Mouse (Mus musculus) hindbrain, embryonic 15.5 days (tissue): ENCODE measurements around the gene Urb2. TPM values are rescaled to one million over a fixed set of nuclear protein-coding genes. Genes with fewer than 3 reads are reported as not detected.
A peak's percentile ranks its signal among the peaks of the same experiment; 100 is the strongest.

ENCODE experiments used
- ATAC-seq: fragments of 200-750 bp; cut with Nextera tagmentation; 2 replicates; pipeline ENCODE4 v1.8.0; 2017; ENCODE audit warnings: low read depth, moderate number of reproducible peaks, moderate TSS enrichment; ENCODE audit not compliant: low FRiP score
- H3K27ac ChIP-seq: fragments of 300-500 bp; sonication (generic); replicated peaks from 2 replicates; pipeline ENCODE4 v1.5.1; 2015; ENCODE audit warnings: mild to moderate bottlenecking, inconsistent platforms
- H3K27me3 ChIP-seq: fragments of 300-500 bp; sonication (generic); 2 replicates; pipeline ENCODE4 v1.6.1; 2015; ENCODE audit warnings: control low read depth, inconsistent platforms
- H3K36me3 ChIP-seq: fragments of 300-500 bp; sonication (generic); 2 replicates; pipeline ENCODE4 v1.6.1; 2015; ENCODE audit warnings: control low read depth, inconsistent platforms
- H3K4me1 ChIP-seq: fragments of 300-500 bp; sonication (generic); replicated peaks from 2 replicates; pipeline ENCODE4 v1.6.1; 2015; ENCODE audit warnings: control low read depth, inconsistent platforms
- H3K4me2 ChIP-seq: fragments of 300-500 bp; sonication (generic); 2 replicates; pipeline ENCODE4 v1.6.1; 2015; ENCODE audit warnings: moderate library complexity, mild to moderate bottlenecking, inconsistent platforms
- H3K4me3 ChIP-seq: fragments of 300-500 bp; sonication (generic); 2 replicates; pipeline ENCODE4 v1.5.1; 2015; ENCODE audit warnings: mild to moderate bottlenecking, inconsistent platforms
- H3K9ac ChIP-seq: fragments of 300-500 bp; sonication (generic); 2 replicates; pipeline ENCODE4 v1.6.1; 2015; ENCODE audit warnings: inconsistent platforms
- H3K9me3 ChIP-seq: fragments of 300-500 bp; sonication (generic); 2 replicates; pipeline ENCODE4 v1.6.1; 2016; ENCODE audit warnings: control low read depth, inconsistent platforms
- WGBS: fragments of 180-500 bp; shearing (Covaris S2); methylation state at CpG from one replicate; pipeline ENCODE4 v1.1.7; 2015; 5-methylcytosine and 5-hydroxymethylcytosine counted together
- polyA plus RNA-seq: library from polyadenylated mRNA; unstranded; fragments of >200 nt; fragmentation: Nextera tagmentation; extraction: Ambion mirVana; gene quantifications from 2 replicates; pipeline ENCODE4 v1.2.1, GENCODE M21; 2015

The Urb2 gene
- polyA plus RNA-seq, 1 experiment from 2014 or later = 3.5 TPM

DNA sequence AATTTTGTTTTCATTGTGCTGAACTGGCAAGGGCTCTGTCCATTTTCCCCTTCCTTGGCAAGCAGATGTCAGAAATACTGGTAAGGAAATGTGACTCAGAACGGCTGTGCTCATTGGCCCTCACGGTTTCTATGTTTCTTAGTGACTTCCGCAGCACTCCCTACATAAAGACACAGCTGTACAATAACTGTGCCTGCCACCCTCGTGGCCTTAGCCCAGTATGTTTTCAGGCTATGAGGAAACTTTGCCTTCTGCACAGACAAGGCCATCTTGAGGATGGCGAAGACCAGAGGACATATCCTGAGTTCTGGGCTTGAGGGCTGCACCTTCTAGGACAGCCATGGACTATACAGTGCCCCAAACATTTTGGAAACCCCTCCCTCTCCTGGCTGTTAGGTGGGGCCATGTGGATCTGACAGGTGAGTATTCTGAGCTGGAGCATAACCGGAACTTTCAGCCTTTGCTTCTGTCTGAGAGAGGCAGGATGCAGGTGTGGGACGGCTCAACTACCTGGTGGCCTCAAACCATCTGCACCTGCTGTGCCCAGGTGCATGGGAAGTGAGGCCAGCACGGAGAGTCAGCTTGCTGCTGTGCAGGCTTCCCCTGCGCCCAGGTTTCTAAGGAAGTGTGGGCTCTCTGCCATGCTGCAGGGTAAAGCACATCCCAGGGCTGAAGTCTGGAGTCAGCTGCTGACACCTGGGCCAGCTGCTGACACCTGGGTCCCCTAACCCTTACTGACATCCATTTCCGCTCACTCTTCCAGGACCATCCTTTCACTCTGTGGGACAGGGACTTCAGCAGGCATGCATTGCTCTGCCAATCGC is 35.7 kb downstream of the Urb2 start:
- Histone ChIP-seq H3K4me1 (no peaks in the 10 kb centered on the region), H3K36me3 (no peaks in the 10 kb centered on the region), H3K4me3 (no peak overlapping the region), H3K4me2 (no peak overlapping the region), H3K9ac (no peak overlapping the region), H3K9me3 (no peaks in the 10 kb centered on the region), H3K27ac (no peak overlapping the region), H3K27me3 (no peaks in the 10 kb centered on the region)
- WGBS = 87% methylated on average over 11 of the region's 11 CpGs
- ATAC-seq = no peak

DNA sequence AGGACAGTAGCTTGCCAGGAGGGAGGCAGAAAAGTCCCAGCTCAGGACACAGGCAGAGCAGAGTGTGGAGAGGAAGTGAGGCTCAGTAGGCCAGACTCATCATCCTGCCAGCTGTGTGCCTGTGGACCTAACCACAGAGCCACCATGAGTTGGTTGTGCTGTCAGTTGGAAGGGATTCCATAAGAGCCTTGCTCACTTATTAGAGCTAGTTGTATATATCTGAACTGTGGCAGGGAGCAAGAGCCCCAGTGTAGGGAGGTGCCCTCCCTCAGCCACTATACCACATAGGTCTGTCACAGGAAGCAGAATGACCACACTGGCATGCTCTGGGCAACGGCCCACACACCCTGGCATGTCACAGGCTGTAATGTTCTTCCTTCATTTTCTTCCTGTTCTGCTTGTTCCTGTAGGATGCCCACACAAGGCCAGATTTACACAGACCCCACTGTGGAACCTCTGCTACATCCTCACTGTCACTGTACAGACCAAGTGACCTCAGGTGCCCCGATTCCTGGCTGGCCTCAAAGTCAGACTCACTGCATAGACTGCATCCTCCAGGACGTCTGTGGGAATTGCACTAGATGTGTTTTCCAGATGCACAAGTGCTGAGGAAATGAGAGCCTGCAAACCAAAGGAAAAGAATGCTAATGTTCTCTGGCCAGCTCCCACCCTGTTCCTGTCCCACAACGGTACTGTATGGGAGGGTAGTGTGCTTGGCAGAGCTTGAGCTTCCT is 45.2 kb downstream of the Urb2 start:
- Histone ChIP-seq H3K27me3 (no peaks in the 10 kb centered on the region), H3K27ac (no peak overlapping the region), H3K9me3 (no peaks in the 10 kb centered on the region), H3K4me1 (peaks cover 24% of the 10 kb centered on the region), H3K36me3 (no peaks in the 10 kb centered on the region), H3K4me3 (no peak overlapping the region), H3K4me2 (no peak overlapping the region), H3K9ac (no peak overlapping the region)
- no peak for ATAC-seq
- 68% methylated on average over 4 of the region's 4 CpGs for WGBS

DNA sequence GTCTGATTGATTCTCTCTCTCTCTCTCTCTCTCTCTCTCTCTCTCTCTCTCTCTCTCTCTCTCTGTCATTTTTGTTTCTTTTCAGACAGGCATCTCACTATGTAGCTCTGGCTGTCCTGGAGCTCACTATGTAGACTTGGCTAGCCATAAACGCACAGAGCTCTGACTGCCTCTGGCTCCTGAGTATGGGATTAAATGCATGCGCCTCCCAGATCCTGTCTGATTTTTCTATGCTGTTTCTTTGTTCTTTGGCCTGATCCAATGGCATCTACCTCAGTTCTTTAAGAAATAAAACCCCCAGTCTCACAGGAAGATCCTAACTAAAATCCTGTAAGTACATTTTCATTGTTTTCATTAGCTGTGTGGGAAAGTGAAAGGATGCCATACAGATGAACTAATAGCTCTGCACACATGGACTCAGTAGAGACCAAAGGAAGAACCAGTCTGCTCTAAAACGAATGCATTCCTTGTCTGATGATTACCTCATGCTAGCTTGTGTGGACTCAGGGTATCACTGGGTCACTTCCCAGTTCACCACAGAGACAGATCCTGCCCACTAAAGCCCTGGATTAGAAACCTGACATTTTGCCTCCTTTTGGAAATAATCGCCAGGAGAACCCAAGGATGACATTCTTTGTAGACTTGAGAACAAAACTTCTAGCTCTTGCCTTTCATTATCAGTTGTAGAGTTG is 45.9 kb downstream of the Urb2 start:
- Histone ChIP-seq H3K4me3 (no peak overlapping the region), H3K27me3 (no peaks in the 10 kb centered on the region), H3K27ac (no peak overlapping the region), H3K36me3 (no peaks in the 10 kb centered on the region), H3K4me2 (no peak overlapping the region), H3K9ac (no peak overlapping the region), H3K4me1 (peaks cover 25% of the 10 kb centered on the region), H3K9me3 (no peaks in the 10 kb centered on the region)
- 73% methylated on average over 4 of the region's 4 CpGs for WGBS
- no peak for ATAC-seq

- Histone ChIP-seq H3K27me3 (no peaks in the 10 kb centered on the region), H3K4me2 (peak overlapping the region; percentile 30), H3K36me3 (no peaks in the 10 kb centered on the region), H3K9ac (no peak overlapping the region), H3K4me3 (no peak overlapping the region), H3K4me1 (peaks cover 25% of the 10 kb centered on the region), H3K9me3 (no peaks in the 10 kb centered on the region), H3K27ac (peak overlapping the region; percentile 68)
- peak; percentile 80 for ATAC-seq
- 20% methylated on average over 18 of the region's 18 CpGs for WGBS
Observed at GRCm38 (mm10) chr8:124070363-124071324, 49.3 kb downstream of the Urb2 start.

DNA sequence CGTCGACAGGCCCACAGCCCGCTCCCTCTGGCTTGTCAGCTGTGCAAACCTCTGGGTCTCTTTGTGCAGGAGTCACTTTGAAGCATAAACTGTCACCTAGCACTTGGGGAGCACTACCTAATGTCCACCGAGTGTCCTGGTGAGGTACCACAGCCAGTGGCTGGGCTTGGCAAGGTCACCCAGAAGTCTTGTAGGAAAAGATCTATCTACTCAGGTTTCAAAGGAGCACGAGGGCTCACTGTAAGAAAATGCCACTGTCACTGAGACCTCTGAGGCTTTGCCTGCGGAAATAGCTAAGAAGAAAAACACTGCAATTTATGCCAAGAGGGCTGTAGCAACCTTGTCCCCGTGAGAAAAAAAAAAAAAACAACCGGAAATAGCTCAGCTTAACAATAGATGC is 54.7 kb downstream of the Urb2 start:
- Histone ChIP-seq H3K9ac (no peak overlapping the region), H3K36me3 (no peaks in the 10 kb centered on the region), H3K27ac (no peak overlapping the region), H3K9me3 (no peaks in the 10 kb centered on the region), H3K4me3 (no peak overlapping the region), H3K4me1 (peaks cover 6% of the 10 kb centered on the region), H3K27me3 (no peaks in the 10 kb centered on the region), H3K4me2 (no peak overlapping the region)
- no peak for ATAC-seq
- WGBS = 65% methylated on average over 8 of the region's 8 CpGs

DNA sequence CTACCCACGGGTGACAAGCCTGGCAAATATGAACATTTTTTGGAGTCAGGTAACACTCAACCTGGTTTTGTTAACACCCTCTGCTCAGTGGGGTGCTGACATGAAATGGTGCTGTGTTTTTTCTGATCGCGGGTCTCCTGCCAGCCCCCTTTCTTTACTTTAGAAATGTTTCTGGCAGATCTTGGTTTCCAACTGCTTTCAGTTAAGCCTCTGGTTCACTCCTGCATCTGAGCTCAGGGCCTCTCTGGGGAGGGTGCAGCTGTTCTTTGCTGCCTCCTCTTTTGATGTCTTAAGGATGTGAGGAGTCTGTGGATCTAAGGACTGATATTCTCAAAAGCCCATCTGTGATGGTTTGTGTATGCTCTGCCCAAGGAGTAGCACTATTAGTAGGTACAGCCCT is 55.1 kb downstream of the Urb2 start:
- no peak for ATAC-seq
- H3K4me3 ChIP-seq = no peak overlapping the region
- H3K36me3 ChIP-seq = no peaks in the 10 kb centered on the region
- no peak overlapping the region for H3K9ac ChIP-seq
- H3K27ac ChIP-seq = no peak overlapping the region
- no peaks in the 10 kb centered on the region for H3K27me3 ChIP-seq
- no peaks in the 10 kb centered on the region for H3K9me3 ChIP-seq
- H3K4me1 ChIP-seq = peaks cover 1% of the 10 kb centered on the region
- H3K4me2 ChIP-seq = no peak overlapping the region
- WGBS = 55% methylated on average over 3 of the region's 3 CpGs

DNA sequence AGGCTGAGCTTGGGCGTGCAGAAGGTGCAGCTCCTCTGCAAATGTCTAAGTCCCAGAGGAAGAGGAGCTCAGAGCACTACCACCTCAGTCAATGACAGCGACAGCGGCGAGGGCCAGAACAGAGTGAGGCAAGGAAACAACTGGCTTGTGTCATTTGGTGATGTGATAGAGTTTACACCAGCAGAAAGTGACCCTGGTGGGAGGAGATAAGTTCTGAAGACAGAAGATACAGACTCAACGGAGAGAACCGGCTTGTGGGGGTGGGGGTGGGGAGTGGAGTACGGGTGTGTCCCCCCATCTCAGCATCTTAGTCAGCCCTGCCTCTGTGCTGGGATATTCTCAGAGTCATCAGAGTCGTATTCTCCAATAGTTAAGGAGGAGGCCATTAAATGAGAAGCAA is 56.1 kb downstream of the Urb2 start:
- no peak overlapping the region for H3K27ac ChIP-seq
- no peak for ATAC-seq
- H3K9ac ChIP-seq = no peak overlapping the region
- WGBS = 88% methylated on average over 8 of the region's 8 CpGs
- H3K36me3 ChIP-seq = no peaks in the 10 kb centered on the region
- H3K4me1 ChIP-seq = no peaks in the 10 kb centered on the region; the same call in 1 of the 2 replicates
- no peaks in the 10 kb centered on the region for H3K9me3 ChIP-seq
- no peak overlapping the region for H3K4me2 ChIP-seq
- H3K27me3 ChIP-seq = no peaks in the 10 kb centered on the region
- H3K4me3 ChIP-seq = no peak overlapping the region

DNA sequence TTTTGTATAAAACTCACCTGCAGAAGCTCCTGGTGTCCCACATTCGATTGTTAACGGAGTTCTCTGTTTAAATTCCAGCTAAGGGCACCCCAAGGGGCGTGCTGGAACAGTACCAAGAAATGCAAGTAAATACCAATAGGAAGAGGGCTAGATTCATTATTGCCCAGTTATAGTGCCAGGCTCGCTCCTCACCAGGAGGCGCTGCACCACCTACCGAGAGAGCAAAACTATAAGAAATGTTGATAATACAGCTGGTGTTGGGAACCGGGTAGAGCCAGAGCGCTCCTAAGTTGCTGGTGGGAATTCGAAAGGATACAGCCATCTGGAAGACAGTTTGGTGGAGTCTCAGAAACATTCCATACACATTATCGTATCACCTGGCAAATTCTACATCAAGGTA is 56.7 kb downstream of the Urb2 start:
- Histone ChIP-seq H3K4me1 (no peaks in the 10 kb centered on the region; the same call in 1 of the 2 replicates), H3K27me3 (no peaks in the 10 kb centered on the region), H3K9ac (no peak overlapping the region), H3K4me3 (no peak overlapping the region), H3K4me2 (no peak overlapping the region), H3K27ac (no peak overlapping the region), H3K36me3 (no peaks in the 10 kb centered on the region), H3K9me3 (no peaks in the 10 kb centered on the region)
- WGBS = 72% methylated on average over 10 of the region's 10 CpGs
- no peak for ATAC-seq

DNA sequence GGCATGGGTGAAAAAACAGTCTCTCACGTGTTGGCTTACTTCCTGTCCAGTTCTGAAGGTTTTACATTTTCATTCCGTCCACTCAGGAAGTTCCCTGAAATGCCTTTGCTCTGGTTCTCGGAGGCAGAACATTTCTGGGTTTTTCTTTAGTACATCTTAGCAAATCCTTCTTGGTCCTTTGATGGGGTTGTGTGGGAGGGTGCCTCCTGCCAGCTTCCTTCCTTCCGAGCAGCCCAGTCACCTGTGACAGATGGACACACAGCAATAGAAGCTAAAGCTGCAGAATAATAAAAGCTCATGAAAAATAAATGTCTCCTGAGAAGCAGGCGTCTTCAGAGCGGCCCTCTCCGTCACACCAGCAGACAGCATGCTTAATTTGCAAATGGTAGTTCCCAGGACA is 57.7 kb downstream of the Urb2 start:
- WGBS = 50% methylated on average over 7 of the region's 7 CpGs
- H3K27ac ChIP-seq = no peak overlapping the region

GRCm38 (mm10) chr8:124080467-124081326 is 59.4 kb downstream of the Urb2 start:
- Histone ChIP-seq H3K9ac (no peak overlapping the region), H3K4me3 (no peak overlapping the region), H3K27me3 (no peaks in the 10 kb centered on the region), H3K9me3 (no peaks in the 10 kb centered on the region), H3K4me2 (no peak overlapping the region), H3K27ac (no peak overlapping the region), H3K36me3 (no peaks in the 10 kb centered on the region), H3K4me1 (no peaks in the 10 kb centered on the region; the same call in 1 of the 2 replicates)
- WGBS = 82% methylated on average over 21 of the region's 21 CpGs
- no peak for ATAC-seq

More for the DNA sequence above, 57.7 kb downstream of the Urb2 start:
- Histone ChIP-seq H3K9me3 (no peaks in the 10 kb centered on the region), H3K4me2 (no peak overlapping the region), H3K9ac (no peak overlapping the region), H3K27me3 (no peaks in the 10 kb centered on the region), H3K4me1 (no peaks in the 10 kb centered on the region; the same call in 1 of the 2 replicates), H3K36me3 (no peaks in the 10 kb centered on the region), H3K4me3 (no peak overlapping the region)
- no peak for ATAC-seq
